Mouse (Mus musculus): ENCODE results near the gene Tas2r118. TPM values are rescaled to one million over a fixed set of nuclear protein-coding genes. Genes with fewer than 3 reads are reported as not detected.

Gene Tas2r118
- polyA plus RNA-seq (2016; fragmentation: Nextera tagmentation; extraction: Ambion mirVana), result not detected in 2 replicates

DNA sequence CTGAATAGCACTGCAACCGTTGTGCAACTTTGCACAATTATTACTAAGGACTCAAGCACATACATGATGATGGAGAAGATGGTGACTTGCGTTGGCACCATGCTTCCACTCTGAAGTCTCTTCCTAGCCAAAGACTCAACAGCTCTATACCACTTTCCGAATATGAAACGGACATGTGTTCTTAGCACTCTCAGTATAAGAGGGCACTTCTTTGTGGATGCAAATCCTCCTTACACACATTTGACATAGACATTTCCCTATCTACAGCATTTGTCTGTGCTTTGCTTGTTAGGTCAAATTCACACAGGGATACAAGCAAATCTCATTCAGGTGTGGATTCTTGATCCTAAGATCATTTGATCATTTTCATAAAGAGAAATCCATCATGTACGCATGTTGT, at the start of gene Tas2r118:
Tas2r118 (minus strand) TSS at position 101 of the 400 bp plus-strand sequence.
- no peaks in the 10 kb centered on the region for H3K4me1 ChIP-seq (replicated peaks)
- H3K4me3 ChIP-seq, result no peak within 1 kb of the TSS
- no peaks in the 10 kb centered on the region for H3K9me3 ChIP-seq (replicated peaks)
- H3K27ac ChIP-seq (ENCODE audit: poor library complexity, severe bottlenecking), result no peak within 1 kb of the TSS
- H3K4me2 ChIP-seq, result no peak within 1 kb of the TSS
- H3K36me3 ChIP-seq, result no peaks in the 10 kb centered on the region
- no peak within 1 kb of the TSS for H3K9ac ChIP-seq
- WGBS, result 88% methylated on average over 5 of the region's 5 CpGs
- ATAC-seq (ENCODE audit: insufficient number of reproducible peaks, low FRiP score), result no peak
- no peaks in the 10 kb centered on the region for H3K27me3 ChIP-seq (replicated peaks)

- Histone ChIP-seq H3K27me3 (replicated peaks) (no peaks in the 10 kb centered on the region), H3K9me3 (replicated peaks) (0 out of 2 replicates have a peak, but pooled peaks cover 9% of the 10 kb centered on the region), H3K4me3 (no peak overlapping the region), H3K4me2 (no peak overlapping the region), H3K9ac (no peak overlapping the region), H3K36me3 (no peaks in the 10 kb centered on the region), H3K4me1 (replicated peaks) (no peaks in the 10 kb centered on the region), H3K27ac (ENCODE audit: poor library complexity, severe bottlenecking) (no peak overlapping the region)
- no peak for ATAC-seq (ENCODE audit: insufficient number of reproducible peaks, low FRiP score)
- WGBS, result 45% methylated on average over 5 of the region's 5 CpGs
Observed at GRCm38 (mm10) chr6:24018320-24018719, 48.5 kb upstream of the Tas2r118 start.

DNA sequence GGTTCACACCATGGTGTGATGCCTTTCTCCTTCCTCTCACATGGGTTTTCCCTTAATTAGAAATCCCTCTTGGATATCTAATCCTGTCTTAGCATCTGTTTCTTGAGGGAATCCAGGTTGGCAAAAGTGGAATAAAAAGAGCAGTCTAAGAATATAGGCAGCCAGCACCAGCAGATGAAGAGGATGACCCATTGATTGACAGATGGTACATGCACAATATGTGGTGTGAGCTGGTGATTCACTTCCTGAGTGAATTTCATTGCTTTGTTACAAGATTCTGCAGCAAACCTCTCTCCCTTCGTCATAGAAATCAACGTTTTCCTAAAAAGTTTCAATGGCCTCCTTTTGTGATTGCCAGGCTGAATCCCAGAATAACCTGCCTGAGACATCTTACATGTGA, 23.4 kb upstream of the Tas2r118 start:
- no peaks in the 10 kb centered on the region for H3K4me1 ChIP-seq (replicated peaks)
- WGBS, result 66% methylated on average over 2 of the region's 2 CpGs
- no peak for ATAC-seq (ENCODE audit: insufficient number of reproducible peaks, low FRiP score)
- no peaks in the 10 kb centered on the region for H3K9me3 ChIP-seq (replicated peaks)
- H3K4me3 ChIP-seq, result no peak overlapping the region
- H3K36me3 ChIP-seq, result no peaks in the 10 kb centered on the region
- no peak overlapping the region for H3K27ac ChIP-seq (ENCODE audit: poor library complexity, severe bottlenecking)
- no peak overlapping the region for H3K9ac ChIP-seq
- H3K4me2 ChIP-seq, result no peak overlapping the region
- H3K27me3 ChIP-seq (replicated peaks), result no peaks in the 10 kb centered on the region

GRCm38 (mm10) chr6:23990687-23991387, 21.0 kb upstream of the Tas2r118 start:
- H3K27ac ChIP-seq (ENCODE audit: poor library complexity, severe bottlenecking), result no peak overlapping the region
- H3K9ac ChIP-seq, result no peak overlapping the region
- WGBS, result 76% methylated on average over 3 of the region's 3 CpGs
- H3K4me3 ChIP-seq, result no peak overlapping the region
- no peaks in the 10 kb centered on the region for H3K36me3 ChIP-seq
- no peaks in the 10 kb centered on the region for H3K27me3 ChIP-seq (replicated peaks)
- no peaks in the 10 kb centered on the region for H3K9me3 ChIP-seq (replicated peaks)
- H3K4me1 ChIP-seq (replicated peaks), result no peaks in the 10 kb centered on the region
- no peak overlapping the region for H3K4me2 ChIP-seq
- ATAC-seq (ENCODE audit: insufficient number of reproducible peaks, low FRiP score), result no peak

DNA sequence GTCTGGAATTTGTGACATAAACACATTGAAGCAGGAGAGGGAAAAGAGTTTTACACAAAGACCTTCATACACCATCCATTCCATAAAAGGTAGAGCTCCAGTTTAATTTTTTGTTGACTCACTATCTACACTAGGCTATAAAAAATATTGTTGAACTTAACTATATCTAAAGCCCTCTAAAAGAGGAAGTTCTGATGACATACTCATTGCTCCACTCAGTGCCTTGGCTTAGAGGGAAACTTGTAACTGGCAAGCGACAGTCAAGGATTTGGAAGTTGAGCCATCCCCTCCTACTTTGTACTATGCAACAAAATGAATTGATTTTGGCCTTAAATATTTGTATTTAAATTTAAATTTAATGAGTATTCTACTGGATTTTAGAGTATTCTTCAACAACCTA, 16.4 kb upstream of the Tas2r118 start:
- H3K36me3 ChIP-seq, result no peaks in the 10 kb centered on the region
- 87% methylated on average over 1 of the region's 1 CpGs for WGBS
- no peak overlapping the region for H3K4me2 ChIP-seq
- H3K4me3 ChIP-seq, result no peak overlapping the region
- ATAC-seq (ENCODE audit: insufficient number of reproducible peaks, low FRiP score), result no peak
- H3K9ac ChIP-seq, result no peak overlapping the region
- H3K27ac ChIP-seq (ENCODE audit: poor library complexity, severe bottlenecking), result no peak overlapping the region
- no peaks in the 10 kb centered on the region for H3K9me3 ChIP-seq (replicated peaks)
- no peaks in the 10 kb centered on the region for H3K4me1 ChIP-seq (replicated peaks)
- no peaks in the 10 kb centered on the region for H3K27me3 ChIP-seq (replicated peaks)

DNA sequence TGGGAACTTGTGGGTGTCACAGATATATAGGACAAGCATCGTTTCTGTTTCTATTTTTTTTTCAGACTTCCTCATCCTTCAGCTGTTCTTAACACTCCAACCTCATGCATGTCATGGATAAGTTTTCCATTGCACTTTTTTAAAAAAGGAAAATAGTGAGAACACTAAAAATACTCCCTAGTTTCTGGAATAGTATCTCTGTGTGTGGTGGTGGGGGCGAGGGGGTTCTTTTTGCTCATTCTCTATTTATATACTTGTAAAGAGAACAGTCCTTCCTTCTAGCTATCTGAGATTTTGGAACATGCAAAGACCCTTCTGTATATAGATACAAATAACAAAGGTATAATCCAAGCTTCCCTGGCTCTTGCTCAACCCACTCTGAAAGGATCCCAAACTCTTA, 2.9 kb downstream of the Tas2r118 start:
- no peaks in the 10 kb centered on the region for H3K4me1 ChIP-seq (replicated peaks)
- H3K27ac ChIP-seq (ENCODE audit: poor library complexity, severe bottlenecking), result no peak overlapping the region
- WGBS, result 52% methylated on average over 2 of the region's 2 CpGs
- H3K36me3 ChIP-seq, result no peaks in the 10 kb centered on the region
- H3K9ac ChIP-seq, result no peak overlapping the region
- H3K4me2 ChIP-seq, result no peak overlapping the region
- no peak overlapping the region for H3K4me3 ChIP-seq
- H3K9me3 ChIP-seq (replicated peaks), result no peaks in the 10 kb centered on the region
- no peaks in the 10 kb centered on the region for H3K27me3 ChIP-seq (replicated peaks)
- ATAC-seq (ENCODE audit: insufficient number of reproducible peaks, low FRiP score), result no peak

GRCm38 (mm10) chr6:23965925-23966324, 3.9 kb downstream of the Tas2r118 start:
- WGBS, result 61% methylated on average over 3 of the region's 3 CpGs
- Histone ChIP-seq H3K4me1 (replicated peaks) (no peaks in the 10 kb centered on the region), H3K27me3 (replicated peaks) (no peaks in the 10 kb centered on the region), H3K4me2 (no peak overlapping the region), H3K27ac (ENCODE audit: poor library complexity, severe bottlenecking) (no peak overlapping the region), H3K9me3 (replicated peaks) (no peaks in the 10 kb centered on the region), H3K4me3 (no peak overlapping the region), H3K36me3 (no peaks in the 10 kb centered on the region), H3K9ac (no peak overlapping the region)
- no peak for ATAC-seq (ENCODE audit: insufficient number of reproducible peaks, low FRiP score)

DNA sequence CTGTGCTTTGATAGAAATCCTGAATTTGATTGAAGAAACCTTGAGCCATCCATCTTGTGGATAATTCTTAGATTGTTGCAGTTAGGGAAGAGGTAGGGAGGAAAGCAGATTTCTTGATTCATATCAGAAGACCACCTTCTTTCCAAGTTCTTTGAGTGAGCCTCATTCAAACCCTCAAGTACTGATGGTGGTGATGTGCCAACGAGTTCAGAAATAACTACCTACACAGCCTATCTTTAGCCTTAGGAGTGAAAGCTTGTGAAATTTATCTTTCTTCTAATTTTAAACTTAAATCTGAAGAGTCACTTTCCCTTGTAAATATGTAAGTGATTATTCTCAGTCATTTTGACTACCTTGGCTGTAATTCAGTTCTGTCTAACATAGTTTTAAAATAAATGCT, 6.1 kb downstream of the Tas2r118 start:
- Histone ChIP-seq H3K4me3 (no peak overlapping the region), H3K9ac (no peak overlapping the region), H3K9me3 (replicated peaks) (no peaks in the 10 kb centered on the region), H3K27me3 (replicated peaks) (no peaks in the 10 kb centered on the region), H3K36me3 (no peaks in the 10 kb centered on the region), H3K4me2 (no peak overlapping the region), H3K27ac (ENCODE audit: poor library complexity, severe bottlenecking) (no peak overlapping the region), H3K4me1 (replicated peaks) (no peaks in the 10 kb centered on the region)
- 34% methylated on average over 1 of the region's 1 CpGs for WGBS
- no peak for ATAC-seq (ENCODE audit: insufficient number of reproducible peaks, low FRiP score)

DNA sequence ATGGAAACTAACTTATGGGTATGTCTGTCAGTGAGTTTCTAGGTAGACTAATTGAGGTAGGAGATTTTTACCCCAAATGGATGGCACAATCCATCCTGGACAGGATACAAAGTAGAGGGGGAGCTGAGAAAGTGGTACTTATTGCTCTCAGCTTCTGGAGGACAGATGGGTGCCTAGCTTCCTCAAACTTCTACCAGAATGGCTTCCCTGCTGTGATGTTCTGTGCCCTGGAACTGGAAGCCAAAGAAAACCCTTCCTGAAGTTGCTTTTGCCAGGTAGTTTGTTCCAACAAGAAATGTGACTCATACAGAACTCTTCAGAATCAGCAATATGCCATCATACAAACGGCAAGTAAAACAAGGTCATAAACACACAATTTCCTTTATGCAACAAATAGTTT, 29.1 kb downstream of the Tas2r118 start:
- no peak for ATAC-seq (ENCODE audit: insufficient number of reproducible peaks, low FRiP score)
- Histone ChIP-seq H3K27me3 (replicated peaks) (no peaks in the 10 kb centered on the region), H3K4me2 (no peak overlapping the region), H3K36me3 (no peaks in the 10 kb centered on the region), H3K9ac (no peak overlapping the region), H3K9me3 (replicated peaks) (no peaks in the 10 kb centered on the region), H3K4me3 (no peak overlapping the region), H3K4me1 (replicated peaks) (no peaks in the 10 kb centered on the region), H3K27ac (ENCODE audit: poor library complexity, severe bottlenecking) (no peak overlapping the region)
- 81% methylated on average over 1 of the region's 1 CpGs for whole genome bisulfite sequencing

- WGBS, result 77% methylated on average over 2 of the region's 2 CpGs
- no peaks in the 10 kb centered on the region for H3K4me1 ChIP-seq (replicated peaks)
- no peaks in the 10 kb centered on the region for H3K36me3 ChIP-seq
- H3K9me3 ChIP-seq (replicated peaks), result no peaks in the 10 kb centered on the region
- H3K4me3 ChIP-seq, result no peak overlapping the region
- no peak overlapping the region for H3K4me2 ChIP-seq
- H3K9ac ChIP-seq, result no peak overlapping the region
- H3K27me3 ChIP-seq (replicated peaks), result no peaks in the 10 kb centered on the region
- no peak for ATAC-seq (ENCODE audit: insufficient number of reproducible peaks, low FRiP score)
- H3K27ac ChIP-seq (ENCODE audit: poor library complexity, severe bottlenecking), result no peak overlapping the region
Observed at GRCm38 (mm10) chr6:23938575-23939488, 31.0 kb downstream of the Tas2r118 start.

GRCm38 (mm10) chr6:23936414-23936813, 33.4 kb downstream of the Tas2r118 start:
- Histone ChIP-seq H3K4me1 (replicated peaks) (no peaks in the 10 kb centered on the region), H3K9ac (no peak overlapping the region), H3K36me3 (no peaks in the 10 kb centered on the region), H3K4me3 (no peak overlapping the region), H3K9me3 (replicated peaks) (no peaks in the 10 kb centered on the region), H3K4me2 (no peak overlapping the region), H3K27ac (ENCODE audit: poor library complexity, severe bottlenecking) (no peak overlapping the region), H3K27me3 (replicated peaks) (no peaks in the 10 kb centered on the region)
- 43% methylated on average over 4 of the region's 4 CpGs for WGBS
- ATAC-seq (ENCODE audit: insufficient number of reproducible peaks, low FRiP score), result no peak
